Mouse (Mus musculus) ES-E14 (cell line): ENCODE data around the gene Acod1. TPM values are rescaled to one million over a fixed set of nuclear protein-coding genes. Genes with fewer than 3 reads are reported as not detected.

Source experiments
- DNase-seq: peaks from one replicate; pipeline ENCODE4 v3.0.0-alpha.2; 2013; ENCODE audit warnings: low read depth, low spot score
- H3K27ac ChIP-seq: 2 replicates; pipeline ENCODE4 v1.5.1; 2012; ENCODE audit warnings: low read depth, mild to moderate bottlenecking, low read length, moderate library complexity, mixed read lengths; ENCODE audit not compliant: poor library complexity, insufficient read depth, severe bottlenecking
- H3K36me3 ChIP-seq: 2 replicates; pipeline ENCODE4 v1.6.1; 2012; ENCODE audit warnings: mild to moderate bottlenecking, low read length, moderate library complexity, mixed read lengths; ENCODE audit not compliant: control insufficient read depth, poor library complexity, insufficient read depth, severe bottlenecking
- H3K4me1 ChIP-seq, 2 experiments: fragments of 150-350 bp in 1 of 2; sonication (generic) in 1 of 2; 2 replicates each; pipeline ENCODE4 v1.6.1; 2012; ENCODE audit warnings: low read length in 2 of 2, mild to moderate bottlenecking in 1 of 2, mixed read lengths in 1 of 2; ENCODE audit not compliant: control insufficient read depth in 2 of 2, insufficient read depth in 2 of 2, poor library complexity in 1 of 2
- H3K4me3 ChIP-seq, 2 experiments: fragments of 150-350 bp in 1 of 2; sonication (generic) in 1 of 2; 2 replicates each; pipeline ENCODE4 v1.5.1; 2012; ENCODE audit warnings: low read length in 2 of 2, low read depth in 1 of 2, mild to moderate bottlenecking in 1 of 2, mixed read lengths in 1 of 2; ENCODE audit not compliant: insufficient read depth in 1 of 2, poor library complexity in 1 of 2, severe bottlenecking in 1 of 2
- H3K9ac ChIP-seq: 2 replicates; pipeline ENCODE4 v1.6.1; 2012; ENCODE audit warnings: low read depth, mild to moderate bottlenecking, low read length, mixed read lengths; ENCODE audit not compliant: poor library complexity, insufficient read depth, severe bottlenecking
- H3K9me3 ChIP-seq: fragments of 150-350 bp; sonication (generic); 2 replicates; pipeline ENCODE4 v1.6.1; 2012; ENCODE audit warnings: low read depth, mild to moderate bottlenecking, low read length; ENCODE audit not compliant: control insufficient read depth, insufficient read depth
- CHD2 ChIP-seq: IDR thresholded peaks from 2 replicates; pipeline ENCODE4 v1.6.1; 2014; ENCODE audit warnings: mild to moderate bottlenecking, low read depth, low read length, inconsistent platforms
- HCFC1 ChIP-seq: IDR thresholded peaks from 2 replicates; pipeline ENCODE4 v1.6.1; 2012; ENCODE audit warnings: low read length, inconsistent platforms, borderline replicate concordance; ENCODE audit not compliant: insufficient read depth
- MAFK ChIP-seq: IDR thresholded peaks from 2 replicates; pipeline ENCODE4 v1.6.1; 2014; ENCODE audit warnings: mild to moderate bottlenecking, low read depth, low read length, inconsistent platforms; ENCODE audit not compliant: insufficient read depth
- ZC3H11A ChIP-seq: IDR thresholded peaks from 2 replicates; pipeline ENCODE4 v1.6.1; 2012; ENCODE audit warnings: low read depth, mild to moderate bottlenecking, inconsistent platforms, low read length, borderline replicate concordance
- ZNF384 ChIP-seq: IDR thresholded peaks from 2 replicates; pipeline ENCODE4 v1.6.1; 2012; ENCODE audit warnings: low read depth, low read length, inconsistent platforms
- in situ Hi-C, 2 experiments: fragments of 600-800 bp; cut with MboI; formaldehyde crosslinking; loops; one replicate each; pipeline ENCODE4 v1.15.1; 2025; ENCODE audit warnings: low sequenced_read_pairs in 2 of 2, inconsistent platforms in 1 of 2; ENCODE audit not compliant: unreplicated experiment in 2 of 2
- total RNA-seq: library from RNA; depleted of rRNA; stranded (reverse); fragments of 300-350 nt; gene quantifications from 2 replicates; pipeline ENCODE4 v1.2.3, GENCODE M21; 2012; rRNA removed

The Acod1 gene
- total RNA-seq, 1 experiment: not detected

DNA sequence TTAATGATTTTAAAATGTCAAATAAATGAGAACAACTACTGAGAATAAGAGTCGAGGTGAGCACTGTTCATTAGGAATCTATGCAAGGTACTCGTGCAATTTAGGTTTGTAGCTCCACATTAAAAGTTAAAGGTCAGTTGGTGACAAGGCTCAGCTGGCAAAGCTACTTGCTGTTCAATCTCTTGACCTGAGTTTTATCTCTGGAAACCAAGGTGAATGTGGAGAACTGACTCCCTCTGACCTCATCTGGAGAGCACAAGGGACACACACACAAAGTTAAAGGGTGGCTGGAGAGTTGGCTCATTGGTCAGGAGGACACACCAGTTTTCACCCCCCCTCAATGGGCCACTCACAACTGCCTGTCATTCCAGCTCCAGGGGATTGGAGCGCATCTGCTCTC, 54.4 kb downstream of the Acod1 start:
- peaks cover 5% of the 10 kb centered on the region; the same call in 1 of the 2 replicates for H3K36me3 ChIP-seq
- no peak for TF ChIP-seq ZNF384
- TF ChIP-seq ZC3H11A: no peak
- no peak for TF ChIP-seq CHD2
- no peak for TF ChIP-seq HCFC1
- no peak for TF ChIP-seq MAFK
- no peak overlapping the region for H3K4me3 ChIP-seq
- in situ Hi-C loops: no loop called here
- H3K9me3 ChIP-seq: no peaks in the 10 kb centered on the region
- H3K9ac ChIP-seq: no peak overlapping the region
- peaks cover 8 to 11% of the 10 kb centered on the region in 2 experiments; a peak in 3 of 4 replicates for H3K4me1 ChIP-seq
- no peak overlapping the region for H3K27ac ChIP-seq
- DNase-seq: no peak

DNA sequence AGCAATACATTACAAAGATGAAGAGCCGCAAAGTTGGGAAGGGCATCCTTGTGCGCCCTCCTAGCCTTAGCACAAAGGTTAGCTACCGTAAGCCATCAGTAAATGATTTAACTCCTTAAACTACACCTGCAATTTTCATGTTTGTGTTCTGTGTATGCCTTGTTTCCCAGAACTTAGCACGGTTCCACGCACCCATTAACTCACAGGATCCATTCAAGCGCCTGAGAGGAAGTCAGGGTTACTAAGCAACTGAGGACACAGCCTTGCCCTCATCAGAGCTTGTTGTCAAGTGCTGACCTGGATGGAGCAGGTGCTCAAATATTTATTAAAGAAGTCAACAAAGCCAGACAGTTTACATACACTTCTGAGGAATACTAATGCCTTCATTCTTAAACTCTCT, 55.5 kb downstream of the Acod1 start:
- no peak for TF ChIP-seq CHD2
- no peak for TF ChIP-seq ZNF384
- TF ChIP-seq MAFK: no peak
- TF ChIP-seq HCFC1: no peak
- TF ChIP-seq ZC3H11A: no peak
- in situ Hi-C loops: no loop called here

DNA sequence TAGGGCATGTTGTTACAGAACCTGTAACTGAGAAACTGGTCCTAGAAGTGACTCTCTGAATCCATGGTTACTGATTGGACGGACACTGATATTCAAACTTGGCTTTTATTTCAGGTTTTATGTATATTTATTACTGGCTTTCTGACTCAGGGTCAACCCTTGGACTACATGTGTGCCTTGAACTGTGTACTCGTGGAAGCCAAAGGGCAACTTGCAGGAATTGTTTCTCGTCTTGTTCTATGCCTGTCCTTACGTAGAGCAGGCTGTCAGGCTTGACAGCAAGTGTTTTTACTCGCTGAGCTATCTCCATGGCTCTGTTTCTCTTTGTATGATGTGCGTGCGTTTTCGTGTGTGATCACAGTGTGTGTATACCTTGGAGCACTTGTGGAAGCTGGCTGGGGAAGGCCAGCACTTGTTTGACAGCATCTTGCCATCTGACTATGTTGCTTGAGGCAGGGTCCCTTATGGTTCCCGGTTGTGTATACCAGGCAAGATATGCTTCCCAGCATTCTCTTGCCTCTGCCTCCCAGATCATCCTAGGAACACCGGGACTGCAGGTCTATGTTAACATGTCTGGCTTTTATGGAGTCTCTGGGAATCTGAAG, 56.1 kb downstream of the Acod1 start:
- in situ Hi-C loops: no loop called here

More for the DNA sequence above, 55.5 kb downstream of the Acod1 start:
- Histone ChIP-seq H3K4me1 (peaks cover 8 to 9% of the 10 kb centered on the region in 2 experiments; a peak in 3 of 4 replicates), H3K36me3 (no peaks in the 10 kb centered on the region), H3K9ac (no peak overlapping the region), H3K9me3 (no peaks in the 10 kb centered on the region), H3K27ac (no peak overlapping the region), H3K4me3 (no peak overlapping the region)
- no peak for DNase-seq

More for the DNA sequence above, 56.1 kb downstream of the Acod1 start:
- no peak overlapping the region for H3K9ac ChIP-seq
- no peaks in the 10 kb centered on the region for H3K36me3 ChIP-seq
- no peak overlapping the region for H3K27ac ChIP-seq
- no peaks in the 10 kb centered on the region for H3K9me3 ChIP-seq
- H3K4me3 ChIP-seq: no peak overlapping the region
- DNase-seq: no peak
- H3K4me1 ChIP-seq: peaks cover 6 to 8% of the 10 kb centered on the region in 2 experiments; a peak in 3 of 4 replicates
- no peak for TF ChIP-seq HCFC1
- no peak for TF ChIP-seq ZC3H11A
- TF ChIP-seq MAFK: no peak
- TF ChIP-seq ZNF384: no peak
- TF ChIP-seq CHD2: no peak

Other genes starting within 250 kb of the Acod1 start
- gene Kctd12, start 64.3 kb upstream of the Acod1 start, total RNA-seq: 2.5 and 2.7 TPM in 2 replicates
- gene Cln5, start 23.2 kb downstream of the Acod1 start, total RNA-seq: 12.0 and 26.0 TPM in 2 replicates
- gene Fbxl3, start 52.6 kb downstream of the Acod1 start, total RNA-seq: 32.6 and 65.0 TPM in 2 replicates